Mouse (Mus musculus): ENCODE results near the gene Eno1.
A peak's percentile ranks its signal among the peaks of the same experiment; 100 is the strongest.

DNA sequence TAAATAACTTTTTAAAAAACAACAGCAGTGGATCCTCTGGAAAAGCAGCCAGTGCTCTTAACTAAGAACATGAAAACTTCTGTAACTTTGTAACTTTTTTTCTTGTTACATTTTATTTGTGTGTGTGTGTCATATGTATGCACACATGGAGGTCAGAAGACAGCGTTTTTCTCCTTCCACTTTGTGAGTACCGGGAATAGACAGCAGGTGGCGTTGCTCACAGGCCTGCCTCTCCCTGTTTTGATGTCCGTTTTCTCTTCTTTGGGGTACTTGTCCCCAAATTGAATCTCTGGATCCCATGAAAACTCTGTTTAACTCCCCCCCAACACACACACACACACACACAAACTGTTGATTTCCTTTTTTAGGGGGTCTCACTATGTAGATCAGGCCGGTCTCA is 22.6 kb upstream of the Eno1 start:
- TF ChIP-seq CTCF (IDR thresholded peaks at IDR 0.05; ENCODE audit: low read depth) (peak; percentile 67), EP300 (IDR thresholded peaks at IDR 0.05; ENCODE audit: low read depth) (no peak)

Measured in liver, postnatal 0 days (tissue).